Mouse (Mus musculus): ENCODE data around the gene Foxj3. TPM values are rescaled to one million over a fixed set of nuclear protein-coding genes. Genes with fewer than 3 reads are reported as not detected.

Foxj3 gene
- polyA plus RNA-seq, 1 experiment = 19.0 TPM

GRCm38 (mm10) chr4:119512731-119513141, 24.1 kb upstream of the Foxj3 start:
- Histone ChIP-seq H3K4me3 (ENCODE audit: low read depth, low read length) (no peak overlapping the region), H3K27ac (ENCODE audit: insufficient read depth, low read depth, low read length) (no peak overlapping the region), H3K4me1 (ENCODE audit: control insufficient read depth, insufficient read depth, insufficient read length, low read length) (peaks cover 3% of the 10 kb centered on the region; the same call in 1 of the 2 replicates), H3K36me3 (ENCODE audit: control insufficient read depth, insufficient read depth, low read length) (no peaks in the 10 kb centered on the region), H3K27me3 (ENCODE audit: control insufficient read depth, insufficient read depth, low read length) (no peaks in the 10 kb centered on the region; the same call in 1 of the 2 replicates)
- WGBS = 63% methylated on average over 3 of the region's 3 CpGs
- no peak for TF ChIP-seq POLR2A (IDR thresholded peaks at IDR 0.05; ENCODE audit: low read depth, low read length)
- TF ChIP-seq CTCF (IDR thresholded peaks at IDR 0.05; ENCODE audit: extremely low read depth, insufficient read length, insufficient replicate concordance, low read depth, low read length) = no peak

- Histone ChIP-seq H3K4me1 (ENCODE audit: control insufficient read depth, insufficient read depth, insufficient read length, low read length) (no peaks in the 10 kb centered on the region), H3K27ac (ENCODE audit: insufficient read depth, low read depth, low read length) (no peak overlapping the region), H3K27me3 (ENCODE audit: control insufficient read depth, insufficient read depth, low read length) (no peaks in the 10 kb centered on the region), H3K4me3 (ENCODE audit: low read depth, low read length) (no peak overlapping the region), H3K36me3 (ENCODE audit: control insufficient read depth, insufficient read depth, low read length) (no peaks in the 10 kb centered on the region)
- TF ChIP-seq CTCF (IDR thresholded peaks at IDR 0.05; ENCODE audit: extremely low read depth, insufficient read length, insufficient replicate concordance, low read depth, low read length) (no peak), POLR2A (IDR thresholded peaks at IDR 0.05; ENCODE audit: low read depth, low read length) (no peak)
- 79% methylated on average over 4 of the region's 4 CpGs for WGBS
Observed at GRCm38 (mm10) chr4:119523575-119523974, 13.2 kb upstream of the Foxj3 start.

- no peak overlapping the region for H3K27ac ChIP-seq (ENCODE audit: insufficient read depth, low read depth, low read length)
- no peak for TF ChIP-seq POLR2A (IDR thresholded peaks at IDR 0.05; ENCODE audit: low read depth, low read length)
- TF ChIP-seq CTCF (IDR thresholded peaks at IDR 0.05; ENCODE audit: extremely low read depth, insufficient read length, insufficient replicate concordance, low read depth, low read length) = no peak
Observed at GRCm38 (mm10) chr4:119524010-119524409, 12.8 kb upstream of the Foxj3 start.

GRCm38 (mm10) chr4:119524466-119524865, 12.3 kb upstream of the Foxj3 start:
- Histone ChIP-seq H3K27me3 (ENCODE audit: control insufficient read depth, insufficient read depth, low read length) (no peaks in the 10 kb centered on the region), H3K4me3 (ENCODE audit: low read depth, low read length) (no peak overlapping the region), H3K4me1 (ENCODE audit: control insufficient read depth, insufficient read depth, insufficient read length, low read length) (no peaks in the 10 kb centered on the region), H3K36me3 (ENCODE audit: control insufficient read depth, insufficient read depth, low read length) (no peaks in the 10 kb centered on the region), H3K27ac (ENCODE audit: insufficient read depth, low read depth, low read length) (no peak overlapping the region)
- TF ChIP-seq CTCF (IDR thresholded peaks at IDR 0.05; ENCODE audit: extremely low read depth, insufficient read length, insufficient replicate concordance, low read depth, low read length) (no peak), POLR2A (IDR thresholded peaks at IDR 0.05; ENCODE audit: low read depth, low read length) (no peak)
- WGBS = 71% methylated on average over 2 of the region's 2 CpGs

More at GRCm38 (mm10) chr4:119524010-119524409, 12.8 kb upstream of the Foxj3 start:
- no peak overlapping the region for H3K4me3 ChIP-seq (ENCODE audit: low read depth, low read length)
- WGBS = 80% methylated on average over 1 of the region's 1 CpGs
- no peaks in the 10 kb centered on the region for H3K36me3 ChIP-seq (ENCODE audit: control insufficient read depth, insufficient read depth, low read length)
- no peaks in the 10 kb centered on the region for H3K4me1 ChIP-seq (ENCODE audit: control insufficient read depth, insufficient read depth, insufficient read length, low read length)
- H3K27me3 ChIP-seq (ENCODE audit: control insufficient read depth, insufficient read depth, low read length) = no peaks in the 10 kb centered on the region

- no peak for TF ChIP-seq POLR2A (IDR thresholded peaks at IDR 0.05; ENCODE audit: low read depth, low read length)
- TF ChIP-seq CTCF (IDR thresholded peaks at IDR 0.05; ENCODE audit: extremely low read depth, insufficient read length, insufficient replicate concordance, low read depth, low read length) = no peak
- Histone ChIP-seq H3K4me1 (ENCODE audit: control insufficient read depth, insufficient read depth, insufficient read length, low read length) (no peaks in the 10 kb centered on the region), H3K27me3 (ENCODE audit: control insufficient read depth, insufficient read depth, low read length) (no peaks in the 10 kb centered on the region), H3K4me3 (ENCODE audit: low read depth, low read length) (no peak overlapping the region), H3K36me3 (ENCODE audit: control insufficient read depth, insufficient read depth, low read length) (no peaks in the 10 kb centered on the region), H3K27ac (ENCODE audit: insufficient read depth, low read depth, low read length) (no peak overlapping the region)
Observed at GRCm38 (mm10) chr4:119526329-119526845, 10.4 kb upstream of the Foxj3 start.

- peaks cover under 1% of the 10 kb centered on the region; the same call in 1 of the 2 replicates for H3K4me1 ChIP-seq (ENCODE audit: control insufficient read depth, insufficient read depth, insufficient read length, low read length)
- H3K4me3 ChIP-seq (ENCODE audit: low read depth, low read length) = no peak overlapping the region
- no peaks in the 10 kb centered on the region for H3K36me3 ChIP-seq (ENCODE audit: control insufficient read depth, insufficient read depth, low read length)
- 77% methylated on average over 2 of the region's 2 CpGs for WGBS
- H3K27me3 ChIP-seq (ENCODE audit: control insufficient read depth, insufficient read depth, low read length) = no peaks in the 10 kb centered on the region
- no peak overlapping the region for H3K27ac ChIP-seq (ENCODE audit: insufficient read depth, low read depth, low read length)
- no peak for TF ChIP-seq CTCF (IDR thresholded peaks at IDR 0.05; ENCODE audit: extremely low read depth, insufficient read length, insufficient replicate concordance, low read depth, low read length)
- TF ChIP-seq POLR2A (IDR thresholded peaks at IDR 0.05; ENCODE audit: low read depth, low read length) = no peak
Observed at GRCm38 (mm10) chr4:119531813-119532212, 5.0 kb upstream of the Foxj3 start.

- H3K27me3 ChIP-seq (ENCODE audit: control insufficient read depth, insufficient read depth, low read length) = no peaks in the 10 kb centered on the region
- WGBS = 54% methylated on average over 4 of the region's 4 CpGs
- no peak for TF ChIP-seq POLR2A (IDR thresholded peaks at IDR 0.05; ENCODE audit: low read depth, low read length)
- no peak for TF ChIP-seq CTCF (IDR thresholded peaks at IDR 0.05; ENCODE audit: extremely low read depth, insufficient read length, insufficient replicate concordance, low read depth, low read length)
Observed at GRCm38 (mm10) chr4:119535103-119535502, 1.7 kb upstream of the Foxj3 start.

More at GRCm38 (mm10) chr4:119535103-119535502, 1.7 kb upstream of the Foxj3 start:
- Histone ChIP-seq H3K36me3 (ENCODE audit: control insufficient read depth, insufficient read depth, low read length) (no peaks in the 10 kb centered on the region), H3K27ac (ENCODE audit: insufficient read depth, low read depth, low read length) (no peak overlapping the region), H3K4me3 (ENCODE audit: low read depth, low read length) (no peak overlapping the region), H3K4me1 (ENCODE audit: control insufficient read depth, insufficient read depth, insufficient read length, low read length) (peaks cover 5% of the 10 kb centered on the region; the same call in 1 of the 2 replicates)

All from small intestine, adult 2 months (tissue).